Mouse (Mus musculus) natural killer cell, adult 2 months (primary cell): ENCODE data around the gene Galr3.
"Not testable (repeated sequence)": the region's sequence is repeated elsewhere in the genome, so short reads cannot be mapped to it uniquely, and the experiment has no call there.

Experiments
- DNase-seq, 2 experiments: peaks; one replicate each; pipeline ENCODE4 v3.0.0; 2022; ENCODE audit warnings: low spot score in 2 of 2

Galr3 gene

GRCm38 (mm10) chr15:79026511-79027290 lies 15.0 kb upstream of the Galr3 start:
- no peak for DNase-seq

- DNase-seq, result no peak
Measured at GRCm38 (mm10) chr15:79027291-79028205, 14.1 kb upstream of the Galr3 start.

GRCm38 (mm10) chr15:79028237-79028738 lies 13.4 kb upstream of the Galr3 start, which contains the start of gene H1f0:
Gene H1f0 (plus strand): TSS chr15:79028450.
- peak; percentile 67 to 73 for DNase-seq

GRCm38 (mm10) chr15:79028823-79029484 lies 12.7 kb upstream of the Galr3 start:
- DNase-seq, result no peak

GRCm38 (mm10) chr15:79029519-79030241 lies 12.0 kb upstream of the Galr3 start:
- no peak for DNase-seq

GRCm38 (mm10) chr15:79030551-79031435 lies 10.9 kb upstream of the Galr3 start:
- peak; percentile 38 to 45 for DNase-seq

GRCm38 (mm10) chr15:79031908-79032307 lies 9.8 kb upstream of the Galr3 start:
- not testable (repeated sequence) for DNase-seq

- DNase-seq, result peak; percentile 62 to 74
Measured at GRCm38 (mm10) chr15:79037913-79038328, 3.8 kb upstream of the Galr3 start.

GRCm38 (mm10) chr15:79038331-79038730 lies 3.4 kb upstream of the Galr3 start:
- DNase-seq, result no peak

- peak; percentile 77 to 88 for DNase-seq
Measured at GRCm38 (mm10) chr15:79038853-79039252, 2.8 kb upstream of the Galr3 start.

- no peak for DNase-seq
Measured at GRCm38 (mm10) chr15:79040501-79041416, 926 bp upstream of the Galr3 start.

- DNase-seq, result no peak
Measured at GRCm38 (mm10) chr15:79042721-79043491, 1.2 kb downstream of the Galr3 start.

GRCm38 (mm10) chr15:79044837-79045236 lies 3.2 kb downstream of the Galr3 start:
- DNase-seq, result no peak

- DNase-seq, result no peak
Measured at GRCm38 (mm10) chr15:79048186-79048585, 6.5 kb downstream of the Galr3 start.

- DNase-seq, result no peak
Measured at GRCm38 (mm10) chr15:79050160-79050845, 8.6 kb downstream of the Galr3 start.

GRCm38 (mm10) chr15:79050964-79051363 lies 9.3 kb downstream of the Galr3 start:
- DNase-seq, result no peak
